Mouse (Mus musculus): ENCODE results near the gene Eml1.

- TF ChIP-seq CTCF (IDR thresholded peaks at IDR 0.05; ENCODE audit: control insufficient read depth, insufficient read depth, low read length) (no peak), POLR2A (IDR thresholded peaks at IDR 0.05; ENCODE audit: borderline replicate concordance, control insufficient read depth, low read depth, low read length) (no peak)
Measured at GRCm38 (mm10) chr12:108554861-108555556, 184.3 kb downstream of the Eml1 start.

Data from bone marrow, adult 2 months (tissue).